Comparison of ENCODE assay signal across 21 mouse cellular contexts in genomic region chr6:36922006-36922405, GRCm38 (mm10).
A peak's percentile ranks its signal among the peaks of the same experiment; 100 is the strongest.
DNase-seq lines count a peak whose midpoint lies in the region; ATAC-seq and TF ChIP-seq lines count a peak whose summit lies in the region.
"Had no signal": no experiment of that assay in that cellular context is flagged by ENCODE, and none has a peak within 500 bp of the region (broad histone marks: within the 10 kb centered on the region; RNA-seq: fewer than 3 reads in every experiment).

No protein-coding gene starts in this region.

- DNase-seq in kidney, postnatal 10 days: no peak
- no peak for DNase-seq in kidney, adult 2 months
- DNase-seq in kidney, postnatal 4 days: no peak
- DNase-seq: adrenal gland, adult 2 months; adrenal gland, adult 8-10 months; adrenal gland, postnatal 10 days; adrenal gland, postnatal 14 days; adrenal gland, postnatal 25 days; adrenal gland, postnatal 36 days; B cell, adult 2 months; cerebellum, adult 11 months; cerebellum, adult 11-12 months; cerebellum, adult 18-20 months had no signal

- ATAC-seq in kidney, embryonic 14.5 days (ENCODE audit: low FRiP score, low TSS enrichment): peak; percentile 69; the same call in 1 of the 2 replicates
- ATAC-seq in kidney, embryonic 15.5 days (replicated peaks; ENCODE audit: low FRiP score): peak; percentile 84
- peak; percentile 63; the same call in 1 of the 2 replicates for ATAC-seq in kidney, embryonic 16.5 days (ENCODE audit: low FRiP score, low TSS enrichment)
- ATAC-seq: activated CD4-positive, CD25-positive, alpha-beta regulatory T cell, adult 4 months; CD4-positive, CD25-positive, alpha-beta regulatory T cell, adult 4 months; Patski had no signal

- no peak overlapping the region for H3K9ac ChIP-seq in kidney, embryonic 14.5 days (ENCODE audit: low read depth, low read length)
- H3K9ac ChIP-seq in kidney, embryonic 15.5 days: no peak overlapping the region
- no peak overlapping the region for H3K9ac ChIP-seq in kidney, embryonic 16.5 days (replicated peaks; ENCODE audit: low read length)

- no peaks in the 10 kb centered on the region for H3K27me3 ChIP-seq in kidney, embryonic 14.5 days (ENCODE audit: control insufficient read depth, insufficient read depth, low read length)
- H3K27me3 ChIP-seq in kidney, embryonic 15.5 days: no peaks in the 10 kb centered on the region
- H3K27me3 ChIP-seq in kidney, adult 2 months (replicated peaks; ENCODE audit: control insufficient read depth, insufficient read depth, low read length): no peaks in the 10 kb centered on the region
- H3K27me3 ChIP-seq in kidney, embryonic 16.5 days (ENCODE audit: insufficient read depth, low read length): no peaks in the 10 kb centered on the region
- H3K27me3 ChIP-seq: CH12.LX, Patski had no signal

- H3K4me2 ChIP-seq in kidney, embryonic 14.5 days (replicated peaks; ENCODE audit: low read depth, low read length): no peak overlapping the region
- no peak overlapping the region for H3K4me2 ChIP-seq in kidney, embryonic 15.5 days
- H3K4me2 ChIP-seq in kidney, embryonic 16.5 days (replicated peaks; ENCODE audit: low read depth, low read length): no peak overlapping the region

- no peak overlapping the region for H3K4me3 ChIP-seq in kidney, embryonic 14.5 days (ENCODE audit: low read length)
- H3K4me3 ChIP-seq in kidney, embryonic 15.5 days (replicated peaks): no peak overlapping the region
- no peak overlapping the region for H3K4me3 ChIP-seq in kidney, adult 2 months (ENCODE audit: insufficient read depth, low read depth, low read length)
- H3K4me3 ChIP-seq in kidney, embryonic 16.5 days (ENCODE audit: low read length): no peak overlapping the region

- no peak for TF ChIP-seq POLR2A in kidney, adult 2 months (IDR thresholded peaks at IDR 0.05; ENCODE audit: low read depth, low read length)

- H3K9me3 ChIP-seq in kidney, embryonic 14.5 days (ENCODE audit: control insufficient read depth, low read length): peaks cover 2% of the 10 kb centered on the region; the same call in 1 of the 2 replicates
- H3K9me3 ChIP-seq in kidney, embryonic 15.5 days (replicated peaks): no peaks in the 10 kb centered on the region
- H3K9me3 ChIP-seq in kidney, embryonic 16.5 days (ENCODE audit: low read length): peaks cover 7% of the 10 kb centered on the region; the same call in 1 of the 2 replicates
- H3K9me3 ChIP-seq: G1E had no signal

- no peak for TF ChIP-seq CTCF in kidney, adult 2 months (conservative IDR thresholded peaks at IDR 0.05; ENCODE audit: insufficient read depth, insufficient read length, low read depth, low read length)

- H3K4me1 ChIP-seq in kidney, embryonic 14.5 days (ENCODE audit: control insufficient read depth, insufficient read depth, low read length): no peaks in the 10 kb centered on the region
- H3K4me1 ChIP-seq in kidney, embryonic 15.5 days: peaks cover 7% of the 10 kb centered on the region; the same call in 1 of the 2 replicates
- no peaks in the 10 kb centered on the region for H3K4me1 ChIP-seq in kidney, adult 2 months (ENCODE audit: control insufficient read depth, insufficient read depth, low read length)
- H3K4me1 ChIP-seq in kidney, embryonic 16.5 days (ENCODE audit: insufficient read depth, low read length): peaks cover 4% of the 10 kb centered on the region; the same call in 1 of the 2 replicates

- 43% methylated on average over 4 of the region's 4 CpGs for WGBS in kidney, embryonic 14.5 days
- 47% methylated on average over 4 of the region's 4 CpGs for WGBS in kidney, embryonic 15.5 days
- 78% methylated on average over 4 of the region's 4 CpGs for WGBS in kidney, adult 2 months
- WGBS in kidney, embryonic 16.5 days: 52% methylated on average over 4 of the region's 4 CpGs

- H3K36me3 ChIP-seq in kidney, embryonic 14.5 days (ENCODE audit: control insufficient read depth, insufficient read depth, low read length): no peaks in the 10 kb centered on the region
- no peaks in the 10 kb centered on the region for H3K36me3 ChIP-seq in kidney, embryonic 15.5 days
- no peaks in the 10 kb centered on the region for H3K36me3 ChIP-seq in kidney, adult 2 months (ENCODE audit: control insufficient read depth, insufficient read depth, low read length)
- H3K36me3 ChIP-seq in kidney, embryonic 16.5 days (ENCODE audit: insufficient read depth, low read length): no peaks in the 10 kb centered on the region; the same call in 1 of the 2 replicates
- H3K36me3 ChIP-seq: G1E had no signal

- H3K27ac ChIP-seq in kidney, embryonic 14.5 days (ENCODE audit: low read depth, low read length): no peak overlapping the region
- H3K27ac ChIP-seq in kidney, embryonic 15.5 days: peak overlapping the region; percentile 41; the same call in 1 of the 2 replicates
- H3K27ac ChIP-seq in kidney, adult 2 months (ENCODE audit: insufficient read depth, low read depth, low read length): no peak overlapping the region
- H3K27ac ChIP-seq in kidney, embryonic 16.5 days (ENCODE audit: low read length): no peak overlapping the region
